Mouse (Mus musculus): Measurements from ENCODE around the gene Limk2.
A peak's percentile ranks its signal among the peaks of the same experiment; 100 is the strongest.

Gene Limk2

GRCm38 (mm10) chr11:3412111-3412510, 3.1 kb upstream of the Limk2 start:
- DNase-seq (ENCODE audit: low spot score) = no peak

- no peak for DNase-seq (ENCODE audit: low spot score)
Measured at GRCm38 (mm10) chr11:3408131-3408996, 625 bp downstream of the Limk2 start.

GRCm38 (mm10) chr11:3404287-3405047, 4.5 kb downstream of the Limk2 start:
- no peak for DNase-seq (ENCODE audit: low spot score)

- DNase-seq (ENCODE audit: low spot score) = no peak
Measured at GRCm38 (mm10) chr11:3403024-3403423, 6.0 kb downstream of the Limk2 start.

GRCm38 (mm10) chr11:3398318-3398717, 10.7 kb downstream of the Limk2 start:
- no peak for DNase-seq (ENCODE audit: low spot score)

GRCm38 (mm10) chr11:3396562-3396961, 12.4 kb downstream of the Limk2 start:
- no peak for DNase-seq (ENCODE audit: low spot score)

GRCm38 (mm10) chr11:3396091-3396490, 12.9 kb downstream of the Limk2 start:
- no peak for DNase-seq (ENCODE audit: low spot score)

GRCm38 (mm10) chr11:3394520-3394919, 14.5 kb downstream of the Limk2 start:
- no peak for DNase-seq (ENCODE audit: low spot score)

GRCm38 (mm10) chr11:3392526-3392925, 16.5 kb downstream of the Limk2 start:
- no peak for DNase-seq (ENCODE audit: low spot score)

- DNase-seq (ENCODE audit: low spot score) = no peak
Measured at GRCm38 (mm10) chr11:3390789-3391188, 18.2 kb downstream of the Limk2 start.

- DNase-seq (ENCODE audit: low spot score) = no peak
Measured at GRCm38 (mm10) chr11:3389996-3390395, 19.0 kb downstream of the Limk2 start.

- DNase-seq (ENCODE audit: low spot score) = no peak
Measured at GRCm38 (mm10) chr11:3387482-3388196, 21.4 kb downstream of the Limk2 start.

- peak; percentile 87 for DNase-seq (ENCODE audit: low spot score)
Measured at GRCm38 (mm10) chr11:3386941-3387368, 22.0 kb downstream of the Limk2 start.

- DNase-seq (ENCODE audit: low spot score) = no peak
Measured at GRCm38 (mm10) chr11:3382602-3383594, 26.1 kb downstream of the Limk2 start.

- DNase-seq (ENCODE audit: low spot score) = no peak
Measured at GRCm38 (mm10) chr11:3381148-3381814, 27.7 kb downstream of the Limk2 start.

- no peak for DNase-seq (ENCODE audit: low spot score)
Measured at GRCm38 (mm10) chr11:3379427-3379826, 29.6 kb downstream of the Limk2 start.

GRCm38 (mm10) chr11:3374741-3375140, 34.2 kb downstream of the Limk2 start:
- no peak for DNase-seq (ENCODE audit: low spot score)

GRCm38 (mm10) chr11:3374293-3374645, 34.7 kb downstream of the Limk2 start:
- no peak for DNase-seq (ENCODE audit: low spot score)

- no peak for DNase-seq (ENCODE audit: low spot score)
Measured at GRCm38 (mm10) chr11:3373591-3374292, 35.2 kb downstream of the Limk2 start.
